Mouse (Mus musculus) hematopoietic stem cell, adult 5-6 weeks (primary cell): ENCODE measurements at regions not wholly inside any gene's neighbourhood (a gene's known extent, or its start where the extent isn't known, plus 50 kb on each side); places are given as distances from the start of the nearest gene placed in this dataset.
"Not testable (repeated sequence)": the region's sequence is repeated elsewhere in the genome, so short reads cannot be mapped to it uniquely, and the experiment has no call there.

Experiments used
- ATAC-seq, 2 experiments: fragments of 125-278 bp in 1 of 2; replicated peaks in 1 of 2; 2 replicates each; pipeline ENCODE4 v1.8.0; 2016 to 2017; ENCODE audit warnings: inconsistent platforms in 2 of 2, mild to moderate bottlenecking in 2 of 2, moderate number of reproducible peaks in 2 of 2, low read depth in 1 of 2, moderate TSS enrichment in 1 of 2; ENCODE audit not compliant: low FRiP score in 2 of 2, poor library complexity in 2 of 2, severe bottlenecking in 2 of 2, insufficient read depth in 1 of 2, low TSS enrichment in 1 of 2

GRCm38 (mm10) chr15:53984006-53984405, 99.3 kb downstream of the Gm7489 start:
- not testable (repeated sequence) for ATAC-seq

- ATAC-seq, result no peak
Observed at GRCm38 (mm10) chr15:53989888-53990287, 105.2 kb downstream of the Gm7489 start.

- no peak for ATAC-seq
Observed at GRCm38 (mm10) chr15:53995199-53995868, 110.6 kb downstream of the Gm7489 start.

- ATAC-seq, result no peak
Observed at GRCm38 (mm10) chr15:53998600-53999290, 114.0 kb downstream of the Gm7489 start.

GRCm38 (mm10) chr15:54033756-54034155, 149.1 kb downstream of the Gm7489 start:
- ATAC-seq, result no peak

- ATAC-seq, result no peak
Observed at GRCm38 (mm10) chr15:54050711-54051110, 166.0 kb downstream of the Gm7489 start.

GRCm38 (mm10) chr15:54070005-54070634, 185.4 kb downstream of the Gm7489 start:
- ATAC-seq, result peak; percentile 92 to 94

GRCm38 (mm10) chr15:54071732-54072131, 187.0 kb downstream of the Gm7489 start:
- peak; percentile 54 to 68; a peak in 2 of 4 replicates for ATAC-seq

- no peak for ATAC-seq
Observed at GRCm38 (mm10) chr15:54091301-54091700, 206.6 kb downstream of the Gm7489 start.

GRCm38 (mm10) chr15:54092386-54092785, 207.7 kb downstream of the Gm7489 start:
- ATAC-seq, result no peak

GRCm38 (mm10) chr15:54097498-54097897, 212.8 kb downstream of the Gm7489 start:
- no peak for ATAC-seq

- ATAC-seq, result no peak
Observed at GRCm38 (mm10) chr15:54112406-54112805, 227.7 kb downstream of the Gm7489 start.

- ATAC-seq, result no peak; a peak in 1 of 4 replicates
Observed at GRCm38 (mm10) chr15:54114096-54114512, 229.4 kb downstream of the Gm7489 start.

- no peak for ATAC-seq
Observed at GRCm38 (mm10) chr15:54117967-54118538, 233.3 kb downstream of the Gm7489 start.

- ATAC-seq, result no peak
Observed at GRCm38 (mm10) chr15:54120456-54120855, 235.8 kb downstream of the Gm7489 start.

GRCm38 (mm10) chr15:54164350-54164749, 279.6 kb downstream of the Gm7489 start:
- no peak for ATAC-seq

GRCm38 (mm10) chr15:54167842-54168361, 283.2 kb downstream of the Gm7489 start:
- no peak for ATAC-seq

- no peak for ATAC-seq
Observed at GRCm38 (mm10) chr15:54177221-54177620, 292.5 kb downstream of the Gm7489 start.
